Mouse (Mus musculus) forebrain, embryonic 16.5 days (tissue): Measurements from ENCODE around the gene Sdsl. TPM values are rescaled to one million over a fixed set of nuclear protein-coding genes. Genes with fewer than 3 reads are reported as not detected.

Experiments
- ATAC-seq: fragments of 200-750 bp; cut with Nextera tagmentation; 2 replicates; pipeline ENCODE4 v1.8.0; 2017; ENCODE audit warnings: mild to moderate bottlenecking, moderate library complexity
- H3K27ac ChIP-seq: fragments of 300-500 bp; sonication (generic); 2 replicates; pipeline ENCODE4 v1.5.1; 2014; ENCODE audit warnings: low read length, control low read depth
- H3K27me3 ChIP-seq: fragments of 300-500 bp; sonication (generic); replicated peaks from 2 replicates; pipeline ENCODE4 v1.6.1; 2014; ENCODE audit warnings: low read length; ENCODE audit not compliant: control insufficient read depth, insufficient read depth
- H3K36me3 ChIP-seq: fragments of 300-500 bp; sonication (generic); 2 replicates; pipeline ENCODE4 v1.6.1; 2014; ENCODE audit not compliant: control insufficient read depth, insufficient read depth
- H3K4me1 ChIP-seq: fragments of 300-500 bp; sonication (generic); replicated peaks from 2 replicates; pipeline ENCODE4 v1.6.1; 2014; ENCODE audit warnings: low read length; ENCODE audit not compliant: control insufficient read depth, insufficient read depth
- H3K4me2 ChIP-seq: fragments of 300-500 bp; sonication (generic); 2 replicates; pipeline ENCODE4 v1.6.1; 2014; ENCODE audit warnings: mild to moderate bottlenecking, low read length, control low read depth
- H3K4me3 ChIP-seq: fragments of 300-500 bp; sonication (generic); replicated peaks from 2 replicates; pipeline ENCODE4 v1.5.1; 2014; ENCODE audit warnings: mild to moderate bottlenecking, low read length, control low read depth
- H3K9ac ChIP-seq: fragments of 300-500 bp; sonication (generic); replicated peaks from 2 replicates; pipeline ENCODE4 v1.6.1; 2014; ENCODE audit warnings: low read depth, low read length, control low read depth
- H3K9me3 ChIP-seq: fragments of 300-500 bp; sonication (generic); 2 replicates; pipeline ENCODE4 v1.6.1; 2016; ENCODE audit warnings: low read length; ENCODE audit not compliant: control insufficient read depth
- WGBS: fragments of 180-500 bp; shearing (Covaris S2); extraction: QIAGEN DNeasy Blood & Tissue Kit; methylation state at CpG from one replicate; pipeline ENCODE4 v1.1.7; 2014; 5-methylcytosine and 5-hydroxymethylcytosine counted together
- polyA plus RNA-seq: library from polyadenylated mRNA; unstranded; fragments of >200 nt; fragmentation: Nextera tagmentation; extraction: Ambion mirVana; gene quantifications from 2 replicates; pipeline ENCODE4 v1.2.1, GENCODE M21; 2015

The Sdsl gene
- polyA plus RNA-seq, 1 experiment from 2014 or later: 2.3 TPM

- H3K36me3 ChIP-seq: peaks cover 14% of the 10 kb centered on the region
- H3K4me1 ChIP-seq: no peaks in the 10 kb centered on the region
- 88% methylated on average over 19 of the region's 19 CpGs for WGBS
- no peak overlapping the region for H3K4me3 ChIP-seq
- no peak overlapping the region for H3K4me2 ChIP-seq
- ATAC-seq: no peak
- H3K9me3 ChIP-seq: no peaks in the 10 kb centered on the region
- no peak overlapping the region for H3K9ac ChIP-seq
- H3K27me3 ChIP-seq: no peaks in the 10 kb centered on the region
- H3K27ac ChIP-seq: no peak overlapping the region
These were observed 10.8 kb upstream of the Sdsl start for GRCm38 (mm10) chr5:120483399-120483798.

- peaks cover 5% of the 10 kb centered on the region for H3K36me3 ChIP-seq
- H3K27ac ChIP-seq: no peak overlapping the region
- 76% methylated on average over 9 of the region's 9 CpGs for WGBS
- H3K9ac ChIP-seq: no peak overlapping the region
- H3K27me3 ChIP-seq: no peaks in the 10 kb centered on the region
- 0 out of 2 replicates have a peak, but pooled peaks cover under 1% of the 10 kb centered on the region for H3K4me1 ChIP-seq
- H3K4me2 ChIP-seq: no peak overlapping the region
- H3K4me3 ChIP-seq: no peak overlapping the region
- ATAC-seq: no peak
- no peaks in the 10 kb centered on the region for H3K9me3 ChIP-seq
These were observed 8.6 kb upstream of the Sdsl start for GRCm38 (mm10) chr5:120481205-120481604.

GRCm38 (mm10) chr5:120479538-120479937, 6.9 kb upstream of the Sdsl start:
- no peak for ATAC-seq
- 0 out of 2 replicates have a peak, but pooled peaks cover 3% of the 10 kb centered on the region for H3K4me1 ChIP-seq
- no peak overlapping the region for H3K4me3 ChIP-seq
- no peak overlapping the region for H3K27ac ChIP-seq
- H3K4me2 ChIP-seq: no peak overlapping the region
- H3K27me3 ChIP-seq: no peaks in the 10 kb centered on the region
- WGBS: 71% methylated on average over 4 of the region's 4 CpGs
- H3K9ac ChIP-seq: no peak overlapping the region
- no peaks in the 10 kb centered on the region for H3K9me3 ChIP-seq
- peaks cover 3% of the 10 kb centered on the region for H3K36me3 ChIP-seq

- Histone ChIP-seq H3K4me2 (no peak overlapping the region), H3K36me3 (no peaks in the 10 kb centered on the region), H3K27me3 (no peaks in the 10 kb centered on the region), H3K27ac (no peak overlapping the region), H3K9me3 (no peaks in the 10 kb centered on the region), H3K9ac (no peak overlapping the region), H3K4me1 (0 out of 2 replicates have a peak, but pooled peaks cover 3% of the 10 kb centered on the region), H3K4me3 (no peak overlapping the region)
- ATAC-seq: no peak
- 91% methylated on average over 5 of the region's 5 CpGs for WGBS
These were observed 5.4 kb upstream of the Sdsl start for GRCm38 (mm10) chr5:120477993-120478392.

GRCm38 (mm10) chr5:120476296-120476695, 3.7 kb upstream of the Sdsl start, which contains the start of gene Sds:
Gene Sds (plus strand): TSS chr5:120476526.
- Histone ChIP-seq H3K4me3 (no peak within 1 kb of the TSS), H3K27ac (no peak within 1 kb of the TSS), H3K9ac (no peak within 1 kb of the TSS), H3K27me3 (no peaks in the 10 kb centered on the region), H3K36me3 (no peaks in the 10 kb centered on the region), H3K9me3 (no peaks in the 10 kb centered on the region), H3K4me1 (0 out of 2 replicates have a peak, but pooled peaks cover 3% of the 10 kb centered on the region), H3K4me2 (no peak within 1 kb of the TSS; the same call in 1 of the 2 replicates)
- 14% methylated on average over 13 of the region's 13 CpGs for WGBS
- no peak for ATAC-seq

GRCm38 (mm10) chr5:120475861-120476260, 3.3 kb upstream of the Sdsl start:
- Histone ChIP-seq H3K36me3 (no peaks in the 10 kb centered on the region), H3K9me3 (no peaks in the 10 kb centered on the region), H3K27me3 (no peaks in the 10 kb centered on the region), H3K27ac (no peak overlapping the region), H3K4me2 (no peak overlapping the region; the same call in 1 of the 2 replicates), H3K9ac (no peak overlapping the region), H3K4me1 (0 out of 2 replicates have a peak, but pooled peaks cover 3% of the 10 kb centered on the region), H3K4me3 (no peak overlapping the region)
- WGBS: 46% methylated on average over 8 of the region's 8 CpGs
- ATAC-seq: no peak

GRCm38 (mm10) chr5:120473361-120473760, 751 bp upstream of the Sdsl start:
- no peaks in the 10 kb centered on the region for H3K9me3 ChIP-seq
- H3K4me1 ChIP-seq: 0 out of 2 replicates have a peak, but pooled peaks cover 3% of the 10 kb centered on the region
- H3K9ac ChIP-seq: no peak overlapping the region
- H3K4me2 ChIP-seq: no peak overlapping the region
- ATAC-seq: no peak
- H3K4me3 ChIP-seq: no peak overlapping the region
- 94% methylated on average over 2 of the region's 2 CpGs for WGBS
- H3K27ac ChIP-seq: no peak overlapping the region
- no peaks in the 10 kb centered on the region for H3K27me3 ChIP-seq
- no peaks in the 10 kb centered on the region for H3K36me3 ChIP-seq

DNA sequence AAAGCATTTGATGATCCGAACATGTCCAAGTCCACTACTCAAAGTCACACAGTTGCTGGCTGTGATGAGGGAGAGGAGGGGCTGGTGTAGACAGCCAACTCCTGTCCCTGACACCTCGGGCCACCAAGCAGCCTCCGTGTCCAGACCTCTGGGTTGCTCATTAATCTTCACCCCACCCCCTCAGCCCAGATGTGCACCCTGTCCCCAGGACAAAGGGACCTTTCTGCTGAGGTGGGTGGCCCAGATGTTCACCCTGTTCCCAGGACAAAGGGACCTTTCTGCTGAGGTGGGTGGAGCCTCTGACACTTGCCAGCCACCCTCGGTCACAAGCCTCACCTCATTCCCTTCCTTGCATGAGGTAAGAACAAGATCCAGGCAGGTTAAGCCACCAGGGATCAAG, 1.1 kb downstream of the Sdsl start:
- Histone ChIP-seq H3K27me3 (no peaks in the 10 kb centered on the region), H3K4me1 (0 out of 2 replicates have a peak, but pooled peaks cover 3% of the 10 kb centered on the region), H3K36me3 (no peaks in the 10 kb centered on the region), H3K9ac (no peak overlapping the region), H3K4me2 (no peak overlapping the region), H3K4me3 (no peak overlapping the region), H3K9me3 (no peaks in the 10 kb centered on the region), H3K27ac (no peak overlapping the region)
- ATAC-seq: no peak
- 64% methylated on average over 4 of the region's 4 CpGs for WGBS

DNA sequence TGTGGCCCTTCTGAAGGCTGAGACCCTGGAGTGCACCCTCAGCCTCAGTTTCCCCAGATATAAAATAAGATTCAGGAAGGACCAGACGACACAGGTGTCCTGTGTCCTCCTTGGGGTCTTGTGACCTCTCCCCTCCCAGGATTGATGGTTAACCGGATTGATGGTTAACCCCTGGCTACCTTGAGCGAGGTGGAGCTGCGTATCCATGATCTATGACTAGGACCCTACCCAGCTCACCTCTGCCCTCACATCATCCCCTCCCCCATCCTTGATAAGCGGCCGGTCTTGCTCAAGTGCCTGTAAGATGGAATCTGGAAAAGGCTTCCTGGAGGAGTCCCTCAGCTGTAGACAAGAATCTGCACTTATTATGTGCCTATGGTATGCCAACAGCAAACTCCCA, 3.8 kb downstream of the Sdsl start:
- Histone ChIP-seq H3K4me1 (no peaks in the 10 kb centered on the region), H3K9me3 (no peaks in the 10 kb centered on the region; the same call in 1 of the 2 replicates), H3K27me3 (no peaks in the 10 kb centered on the region), H3K9ac (no peak overlapping the region), H3K4me3 (no peak overlapping the region), H3K4me2 (no peak overlapping the region), H3K27ac (no peak overlapping the region), H3K36me3 (no peaks in the 10 kb centered on the region)
- WGBS: 90% methylated on average over 6 of the region's 6 CpGs
- ATAC-seq: no peak

DNA sequence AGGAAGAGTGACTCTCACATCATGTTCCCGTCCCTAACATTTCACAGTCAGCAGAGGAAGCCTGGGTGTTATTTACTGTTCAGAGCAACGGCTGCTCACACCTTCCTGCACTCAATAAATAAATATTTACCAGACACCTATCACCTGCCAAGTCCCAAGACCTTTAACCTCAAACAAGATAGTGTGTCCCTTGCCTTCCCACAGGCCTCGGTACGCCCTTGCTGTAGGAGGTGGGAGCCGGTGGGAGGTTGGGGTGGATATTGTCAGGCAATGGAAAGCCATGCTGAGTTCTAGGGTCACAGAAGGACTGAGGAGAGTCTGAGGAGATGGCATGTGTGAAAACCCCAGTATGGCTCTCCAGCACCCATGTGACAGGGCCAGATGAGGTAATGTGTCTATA, 4.3 kb downstream of the Sdsl start:
- no peaks in the 10 kb centered on the region for H3K36me3 ChIP-seq
- H3K9me3 ChIP-seq: no peaks in the 10 kb centered on the region; the same call in 1 of the 2 replicates
- H3K27me3 ChIP-seq: no peaks in the 10 kb centered on the region
- 93% methylated on average over 5 of the region's 5 CpGs for WGBS
- no peak overlapping the region for H3K9ac ChIP-seq
- H3K4me3 ChIP-seq: no peak overlapping the region
- H3K4me2 ChIP-seq: no peak overlapping the region
- H3K4me1 ChIP-seq: no peaks in the 10 kb centered on the region
- no peak for ATAC-seq
- no peak overlapping the region for H3K27ac ChIP-seq
